21 mouse cellular contexts compared by ENCODE assay signal in genomic region chr16:97606829-97607228, GRCm38 (mm10). TPM values are rescaled to one million over a fixed set of nuclear protein-coding genes. Genes with fewer than 3 reads are reported as not detected.
DNase-seq lines count a peak whose midpoint lies in the region; ATAC-seq lines count a peak whose summit lies in the region.
"Had no signal": no experiment of that assay in that cellular context is flagged by ENCODE, and none has a peak within 500 bp of the region (broad histone marks: within the 10 kb centered on the region; RNA-seq: fewer than 3 reads in every experiment).

No protein-coding gene starts in this region.

- peak; percentile 37 for ATAC-seq in lung, embryonic 15.5 days (ENCODE audit: borderline replicate concordance, extremely low read depth, low FRiP score, low TSS enrichment)
- ATAC-seq in kidney, embryonic 16.5 days (ENCODE audit: low FRiP score, low TSS enrichment), result no peak
- peak; percentile 40 for ATAC-seq in liver, embryonic 12.5 days
- ATAC-seq: activated CD4-positive, CD25-positive, alpha-beta regulatory T cell, adult 4 months; forebrain, embryonic 14.5 days; Patski had no signal

- WGBS in lung, embryonic 15.5 days, result 47% methylated on average over 2 of the region's 2 CpGs
- WGBS in kidney, embryonic 16.5 days, result 61% methylated on average over 2 of the region's 2 CpGs
- WGBS in liver, embryonic 12.5 days (ENCODE audit: insufficient replicate concordance), result 57% methylated on average over 2 of the region's 2 CpGs

- intact Hi-C loops in heart, postnatal 14 days (cut with DNase I), result no loop called here

- H3K4me2 ChIP-seq in lung, embryonic 15.5 days, result no peak overlapping the region
- no peak overlapping the region for H3K4me2 ChIP-seq in kidney, embryonic 16.5 days (replicated peaks; ENCODE audit: low read depth, low read length)
- no peak overlapping the region for H3K4me2 ChIP-seq in liver, embryonic 12.5 days
- H3K4me2 ChIP-seq: midbrain, embryonic 11.5 days; neural tube, embryonic 12.5 days had no signal

- H3K27me3 ChIP-seq in lung, embryonic 15.5 days, result peaks cover 32% of the 10 kb centered on the region
- H3K27me3 ChIP-seq in kidney, embryonic 16.5 days (ENCODE audit: insufficient read depth, low read length), result peaks cover 29% of the 10 kb centered on the region
- H3K27me3 ChIP-seq in liver, embryonic 12.5 days (replicated peaks), result peaks cover 44% of the 10 kb centered on the region
- H3K27me3 ChIP-seq: Patski had no signal

- H3K9ac ChIP-seq in lung, embryonic 15.5 days, result no peak overlapping the region
- no peak overlapping the region for H3K9ac ChIP-seq in kidney, embryonic 16.5 days (replicated peaks; ENCODE audit: low read length)
- H3K9ac ChIP-seq in liver, embryonic 12.5 days, result no peak overlapping the region
- H3K9ac ChIP-seq: neural tube, embryonic 12.5 days had no signal

- no peak for DNase-seq in lung, postnatal 25 days (ENCODE audit: low spot score)
- peak; percentile 88 for DNase-seq in yolk sac, embryonic 10.5 days (ENCODE audit: low spot score)
- no peak for DNase-seq in heart, postnatal 14 days
- no peak for DNase-seq in frontal cortex, postnatal 14 days (ENCODE audit: low spot score in 2 of 2)
- DNase-seq: adrenal gland, postnatal 14 days; cerebellum, adult 11-12 months; gastrocnemius, adult 2 months; heart, adult 18-20 months; thymus, postnatal 25 days had no signal

- no peak overlapping the region for H3K4me3 ChIP-seq in lung, embryonic 15.5 days
- H3K4me3 ChIP-seq in kidney, embryonic 16.5 days (ENCODE audit: low read length), result no peak overlapping the region
- H3K4me3 ChIP-seq in liver, embryonic 12.5 days, result no peak overlapping the region
- H3K4me3 ChIP-seq: embryonic facial prominence, embryonic 10.5 days; gastrocnemius, adult 2 months; hindbrain, embryonic 10.5 days; neural tube, embryonic 12.5 days had no signal

- H3K27ac ChIP-seq in lung, embryonic 15.5 days, result no peak overlapping the region
- H3K27ac ChIP-seq in kidney, embryonic 16.5 days (ENCODE audit: low read length), result peak overlapping the region; percentile 76
- H3K27ac ChIP-seq in liver, embryonic 12.5 days, result no peak overlapping the region
- H3K27ac ChIP-seq: embryonic facial prominence, embryonic 10.5 days; gastrocnemius, adult 2 months; hindbrain, embryonic 10.5 days; macrophage; neural tube, embryonic 12.5 days had no signal

- H3K4me1 ChIP-seq in lung, embryonic 15.5 days, result peaks cover 13% of the 10 kb centered on the region; the same call in 1 of the 2 replicates
- peaks cover 10% of the 10 kb centered on the region; the same call in 1 of the 2 replicates for H3K4me1 ChIP-seq in kidney, embryonic 16.5 days (ENCODE audit: insufficient read depth, low read length)
- H3K4me1 ChIP-seq in liver, embryonic 12.5 days, result 0 out of 2 replicates have a peak, but pooled peaks cover 3% of the 10 kb centered on the region

- H3K9me3 ChIP-seq in lung, embryonic 15.5 days, result no peaks in the 10 kb centered on the region
- no peaks in the 10 kb centered on the region for H3K9me3 ChIP-seq in kidney, embryonic 16.5 days (ENCODE audit: low read length)
- no peaks in the 10 kb centered on the region for H3K9me3 ChIP-seq in liver, embryonic 12.5 days (replicated peaks)
- H3K9me3 ChIP-seq: embryonic facial prominence, embryonic 10.5 days; hindbrain, embryonic 10.5 days; neural tube, embryonic 12.5 days had no signal

- no peaks in the 10 kb centered on the region for H3K36me3 ChIP-seq in lung, embryonic 15.5 days
- no peaks in the 10 kb centered on the region for H3K36me3 ChIP-seq in kidney, embryonic 16.5 days (ENCODE audit: insufficient read depth, low read length)
- no peaks in the 10 kb centered on the region for H3K36me3 ChIP-seq in liver, embryonic 12.5 days
- H3K36me3 ChIP-seq: embryonic facial prominence, embryonic 10.5 days; hindbrain, embryonic 10.5 days; neural tube, embryonic 12.5 days had no signal

RNA-seq across cellular contexts. Expression of gene Tmprss2, which starts 4.2 kb away (rescaled TPM):
- 9.4 and 9.8 TPM in 2 replicates for polyA plus RNA-seq in lung, embryonic 15.5 days (2015; fragmentation: Nextera tagmentation; extraction: Ambion mirVana)
- 51.3 and 58.8 TPM in 2 replicates for polyA plus RNA-seq in kidney, embryonic 16.5 days (2015; fragmentation: Nextera tagmentation; extraction: Ambion mirVana)
- 2.0 and 2.4 TPM in 2 replicates for polyA plus RNA-seq in liver, embryonic 12.5 days (2016; fragmentation: Nextera tagmentation; extraction: Ambion mirVana)
- under 1 TPM in 1 of 2 experiments, not detected in 1; 0.36 TPM for total RNA-seq in heart, postnatal 14 days (2021)
- total RNA-seq: monocyte, adult 5-6 weeks had no signal
- polyA plus RNA-seq: forebrain, embryonic 14.5 days; macrophage had no signal
